Mouse (Mus musculus) liver, adult 2 months (tissue): Measurements from ENCODE around the gene Tmem268.

Experiments used
- CTCF ChIP-seq: fragments of 200-500 bp; IDR thresholded peaks from 2 replicates; pipeline ENCODE4 v1.5.1; 2011; ENCODE audit warnings: low read depth, low read length, control low read depth
- POLR2A ChIP-seq: fragments of 200-500 bp; IDR thresholded peaks from 2 replicates; pipeline ENCODE4 v1.6.1; 2011; ENCODE audit warnings: low read length, control low read depth; ENCODE audit not compliant: insufficient read depth; ENCODE audit errors: extremely low read depth

- TF ChIP-seq CTCF: no peak
- no peak for TF ChIP-seq POLR2A
Observed at GRCm38 (mm10) chr4:63545231-63545958, 13.2 kb upstream of the Tmem268 start.
